14 mouse cellular contexts compared by ENCODE assay signal in the genomic region with DNA sequence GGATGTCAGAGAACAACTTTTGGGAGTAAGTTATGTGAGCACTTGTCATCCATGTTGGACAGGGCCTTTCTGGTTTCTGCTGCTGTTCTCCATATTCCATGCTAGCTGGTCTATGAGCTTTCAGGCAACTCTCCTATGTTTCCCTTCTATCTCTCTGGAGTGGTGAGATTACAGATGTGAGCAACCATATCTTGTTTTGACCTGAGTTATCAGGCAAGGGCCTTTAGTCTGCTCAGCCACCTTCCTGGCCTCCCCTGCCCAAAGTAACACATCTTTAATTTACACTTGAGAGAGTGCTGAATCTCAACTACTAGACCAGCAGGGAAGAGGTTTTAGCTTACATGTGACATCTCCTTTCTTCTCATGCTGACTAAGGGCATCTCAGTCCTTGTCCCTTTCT. TPM values are rescaled to one million over a fixed set of nuclear protein-coding genes. Genes with fewer than 3 reads are reported as not detected.
DNase-seq lines count a peak whose midpoint lies in the region; ATAC-seq and TF ChIP-seq lines count a peak whose summit lies in the region.
"Had no signal": no experiment of that assay in that cellular context is flagged by ENCODE, and none has a peak within 500 bp of the region (broad histone marks: within the 10 kb centered on the region; RNA-seq: fewer than 3 reads in every experiment).

No protein-coding gene starts in this region.

- no peak for TF ChIP-seq CTCF in spleen, adult 2 months (IDR thresholded peaks at IDR 0.05; ENCODE audit: extremely low read depth, insufficient read depth, insufficient read length, insufficient replicate concordance)

- no peak overlapping the region for H3K4me3 ChIP-seq in spleen, adult 2 months (ENCODE audit: extremely low read depth, insufficient read depth, insufficient read length)
- peak overlapping the region; percentile 23 for H3K4me3 ChIP-seq in erythroblast, embryonic 14.5 days (replicated peaks)
- no peak overlapping the region for H3K4me3 ChIP-seq in liver, embryonic 16.5 days (ENCODE audit: low read depth, low read length)
- H3K4me3 ChIP-seq: embryonic facial prominence, embryonic 13.5 days; forebrain, embryonic 12.5 days; hindbrain, embryonic 10.5 days; midbrain, embryonic 13.5 days had no signal

- peak overlapping the region; percentile 9; the same call in 1 of the 2 replicates for H3K9ac ChIP-seq in liver, embryonic 16.5 days (ENCODE audit: low read depth, low read length)
- H3K9ac ChIP-seq: embryonic facial prominence, embryonic 13.5 days; forebrain, embryonic 12.5 days; midbrain, embryonic 13.5 days had no signal

- peaks cover 2% of the 10 kb centered on the region; the same call in 1 of the 2 replicates for H3K9me3 ChIP-seq in erythroblast, embryonic 14.5 days (ENCODE audit: control insufficient read depth, low read length)
- no peaks in the 10 kb centered on the region for H3K9me3 ChIP-seq in liver, embryonic 16.5 days (replicated peaks; ENCODE audit: control insufficient read depth, low read length)
- H3K9me3 ChIP-seq: embryonic facial prominence, embryonic 13.5 days; forebrain, embryonic 12.5 days; hindbrain, embryonic 10.5 days; midbrain, embryonic 13.5 days had no signal

- peak; percentile 89 for ATAC-seq in liver, embryonic 16.5 days (ENCODE audit: low read depth)
- ATAC-seq in cerebellum, adult (ENCODE audit: insufficient number of reproducible peaks, low FRiP score, low TSS enrichment): no peak
- ATAC-seq: midbrain, embryonic 13.5 days had no signal

- no peaks in the 10 kb centered on the region for H3K36me3 ChIP-seq in spleen, adult 2 months (ENCODE audit: control insufficient read depth, insufficient read depth, low read length)
- H3K36me3 ChIP-seq in erythroblast, embryonic 14.5 days (ENCODE audit: control insufficient read depth): peaks cover 15% of the 10 kb centered on the region
- no peaks in the 10 kb centered on the region for H3K36me3 ChIP-seq in liver, embryonic 16.5 days (ENCODE audit: control insufficient read depth, insufficient read depth)
- H3K36me3 ChIP-seq: embryonic facial prominence, embryonic 13.5 days; forebrain, embryonic 12.5 days; hindbrain, embryonic 10.5 days; midbrain, embryonic 13.5 days had no signal

- no peak for DNase-seq in spleen, adult 2 months (ENCODE audit: low read depth in 1 of 2, low spot score in 2 of 2)
- no peak for DNase-seq in spleen, postnatal 14 days (ENCODE audit: low spot score in 2 of 2)
- DNase-seq in kidney, adult 18-20 months: no peak
- no peak for DNase-seq in right cerebral cortex, adult 18-20 months
- DNase-seq: adrenal gland, postnatal 36 days; cerebellum, adult 11 months; kidney, postnatal 25 days had no signal

- no peaks in the 10 kb centered on the region for H3K27me3 ChIP-seq in spleen, adult 2 months (ENCODE audit: control insufficient read depth, insufficient read depth, low read length)
- H3K27me3 ChIP-seq in erythroblast, embryonic 14.5 days (ENCODE audit: control insufficient read depth): no peaks in the 10 kb centered on the region
- H3K27me3 ChIP-seq in liver, embryonic 16.5 days (ENCODE audit: control insufficient read depth, insufficient read depth, low read depth, low read length): no peaks in the 10 kb centered on the region
- H3K27me3 ChIP-seq: embryonic facial prominence, embryonic 13.5 days; forebrain, embryonic 12.5 days; midbrain, embryonic 13.5 days had no signal

- no peak for TF ChIP-seq POLR2A in spleen, adult 2 months (IDR thresholded peaks at IDR 0.05; ENCODE audit: low read depth, low read length)

- peaks cover 18% of the 10 kb centered on the region; the same call in 1 of the 2 replicates for H3K4me1 ChIP-seq in spleen, adult 2 months (ENCODE audit: control insufficient read depth, insufficient read depth, insufficient read length)
- peaks cover 71% of the 10 kb centered on the region for H3K4me1 ChIP-seq in erythroblast, embryonic 14.5 days (ENCODE audit: control insufficient read depth)
- peaks cover 44% of the 10 kb centered on the region for H3K4me1 ChIP-seq in liver, embryonic 16.5 days (ENCODE audit: control insufficient read depth, low read depth, low read length)
- H3K4me1 ChIP-seq: embryonic facial prominence, embryonic 13.5 days; forebrain, embryonic 12.5 days; hindbrain, embryonic 10.5 days; midbrain, embryonic 13.5 days had no signal

- H3K4me2 ChIP-seq in liver, embryonic 16.5 days (ENCODE audit: low read depth, low read length): peak overlapping the region; percentile 35
- H3K4me2 ChIP-seq: embryonic facial prominence, embryonic 13.5 days; forebrain, embryonic 12.5 days; midbrain, embryonic 13.5 days had no signal

- peak overlapping the region; percentile 11; the same call in 1 of the 2 replicates for H3K27ac ChIP-seq in spleen, adult 2 months (ENCODE audit: insufficient read depth, low read length)
- peak overlapping the region; percentile 74 for H3K27ac ChIP-seq in liver, embryonic 16.5 days (ENCODE audit: low read length)
- H3K27ac ChIP-seq: embryonic facial prominence, embryonic 13.5 days; forebrain, embryonic 12.5 days; hindbrain, embryonic 10.5 days; midbrain, embryonic 13.5 days had no signal

RNA-seq across cellular contexts. Expression of a gene that starts 32.5 kb away (rescaled TPM):
- polyA plus RNA-seq in spleen, adult 2 months (2012; rRNA removed): 20.6 and 24.0 TPM in 2 replicates
- 0.15 TPM in 2 replicates for polyA plus RNA-seq in erythroblast, embryonic 14.5 days (2012)
- 21.2 and 22.3 TPM in 2 replicates for polyA plus RNA-seq in liver, embryonic 16.5 days (2015; fragmentation: Nextera tagmentation; extraction: Ambion mirVana)

Comparison
In these comparisons a context has a peak if more than half of its experiments do, and no peak if none do; other contexts are left out.
1. RNA of a gene that starts 32.5 kb away (polyA plus RNA-seq): 21.2 to 22.3 TPM in liver, embryonic 16.5 days and 20.6 to 24.0 TPM in spleen, adult 2 months; 0.15 TPM in erythroblast, embryonic 14.5 days; every median in the first group is over 10 times any median in the second.